Mouse (Mus musculus): ENCODE results near the gene Rap1gds1.

Gene Rap1gds1

GRCm38 (mm10) chr3:138876418-138876817 lies 198.6 kb downstream of the Rap1gds1 start:
- DNase-seq, result no peak

- DNase-seq, result no peak
Observed at GRCm38 (mm10) chr3:138875936-138876335, 199.1 kb downstream of the Rap1gds1 start.
